6 mouse cellular contexts compared by ENCODE assay signal in the genomic region with DNA sequence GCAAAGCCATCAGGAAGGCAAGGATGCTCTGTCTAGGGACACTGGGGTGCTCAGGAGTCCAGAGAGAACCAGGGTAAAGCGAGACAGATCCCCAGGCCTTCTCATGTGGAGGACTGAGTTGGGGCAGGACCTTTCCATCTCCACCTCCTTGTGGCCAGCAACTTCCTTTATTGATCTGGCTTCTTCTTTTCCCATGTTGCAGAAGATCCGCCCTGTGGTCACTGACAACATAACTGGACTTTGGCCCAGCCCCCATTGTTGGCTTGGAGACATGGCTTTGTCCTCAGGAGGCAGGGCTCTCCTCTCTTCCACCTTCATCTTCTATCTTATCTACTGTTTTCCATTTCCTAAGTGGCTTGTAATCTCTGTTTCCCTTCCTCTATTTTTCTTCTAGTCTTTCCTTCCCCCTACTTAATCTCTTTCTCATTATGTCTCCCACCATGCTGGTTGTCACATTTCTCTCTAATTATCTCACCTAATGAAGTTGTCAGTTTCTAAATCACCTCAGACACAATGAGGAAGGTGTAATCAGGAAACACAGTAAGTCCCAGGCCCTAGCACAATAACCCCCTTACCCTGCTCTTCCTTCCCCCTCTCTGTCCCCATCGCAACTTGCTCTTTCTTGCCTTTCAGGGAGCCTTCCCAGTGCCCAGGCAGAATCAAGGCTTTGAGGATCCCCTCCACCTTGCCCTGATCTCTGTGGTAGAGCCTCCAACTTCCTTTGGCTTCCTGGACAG. TPM values are rescaled to one million over a fixed set of nuclear protein-coding genes. Genes with fewer than 3 reads are reported as not detected.
"Had no signal": no experiment of that assay in that cellular context is flagged by ENCODE, and none has a peak within 500 bp of the region (broad histone marks: within the 10 kb centered on the region; RNA-seq: fewer than 3 reads in every experiment).

Gene Pilrb2 (minus strand): TSS at position 172 of the 737 bp plus-strand sequence.

RNA-seq across cellular contexts. Expression of gene Pilrb2, which starts in this region (rescaled TPM):
- total RNA-seq: layer of hippocampus, postnatal 25 days; left cerebral cortex, adult 2 months; left cerebral cortex, postnatal 14 days had no signal
- polyA plus RNA-seq: limb, embryonic 10.5 days; midbrain, embryonic 10.5 days; neural tube, embryonic 12.5 days had no signal
